Mouse (Mus musculus): Measurements from ENCODE around the gene Parp1. TPM values are rescaled to one million over a fixed set of nuclear protein-coding genes. Genes with fewer than 3 reads are reported as not detected.

The Parp1 gene
- polyA plus RNA-seq, 1 experiment from 2014 or later = 109 TPM

DNA sequence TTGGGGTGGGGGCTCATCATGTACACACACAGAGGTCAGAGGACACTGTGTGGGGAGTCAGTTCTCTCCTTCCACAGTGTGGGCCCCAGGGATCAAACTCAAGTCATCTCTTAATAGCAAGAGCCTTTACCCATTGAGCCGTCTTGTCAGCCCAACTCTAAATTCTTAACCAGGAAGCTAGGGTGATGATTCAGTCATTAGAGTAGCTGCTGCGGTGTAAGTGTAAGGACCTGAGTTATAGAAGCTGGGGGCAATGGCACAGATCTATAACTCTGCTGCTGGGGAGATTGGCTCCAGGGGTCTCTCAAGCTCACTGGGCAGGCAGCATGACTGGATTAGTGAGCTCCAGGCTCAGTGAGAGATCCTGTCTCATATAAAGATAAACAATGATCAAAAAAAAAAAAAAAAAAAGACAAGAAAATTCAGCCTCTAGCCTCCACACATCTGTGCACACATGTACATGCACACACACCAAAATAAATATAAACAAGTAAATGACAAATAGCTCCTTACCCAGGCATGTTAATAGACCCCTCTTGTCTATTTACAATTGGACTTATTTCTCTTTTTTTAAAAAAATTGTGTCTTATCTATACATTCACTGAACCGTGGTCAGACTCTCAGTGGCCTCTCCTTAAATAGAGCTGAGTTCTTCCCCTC, 25.9 kb upstream of the Parp1 start:
- WGBS = 69% methylated on average over 3 of the region's 3 CpGs
- Histone ChIP-seq H3K27me3 (replicated peaks) (no peaks in the 10 kb centered on the region), H3K36me3 (no peaks in the 10 kb centered on the region), H3K9ac (no peak overlapping the region), H3K4me1 (replicated peaks) (peaks cover 7% of the 10 kb centered on the region), H3K27ac (no peak overlapping the region), H3K9me3 (no peaks in the 10 kb centered on the region), H3K4me2 (replicated peaks) (no peak overlapping the region), H3K4me3 (replicated peaks) (no peak overlapping the region)
- ATAC-seq = no peak

DNA sequence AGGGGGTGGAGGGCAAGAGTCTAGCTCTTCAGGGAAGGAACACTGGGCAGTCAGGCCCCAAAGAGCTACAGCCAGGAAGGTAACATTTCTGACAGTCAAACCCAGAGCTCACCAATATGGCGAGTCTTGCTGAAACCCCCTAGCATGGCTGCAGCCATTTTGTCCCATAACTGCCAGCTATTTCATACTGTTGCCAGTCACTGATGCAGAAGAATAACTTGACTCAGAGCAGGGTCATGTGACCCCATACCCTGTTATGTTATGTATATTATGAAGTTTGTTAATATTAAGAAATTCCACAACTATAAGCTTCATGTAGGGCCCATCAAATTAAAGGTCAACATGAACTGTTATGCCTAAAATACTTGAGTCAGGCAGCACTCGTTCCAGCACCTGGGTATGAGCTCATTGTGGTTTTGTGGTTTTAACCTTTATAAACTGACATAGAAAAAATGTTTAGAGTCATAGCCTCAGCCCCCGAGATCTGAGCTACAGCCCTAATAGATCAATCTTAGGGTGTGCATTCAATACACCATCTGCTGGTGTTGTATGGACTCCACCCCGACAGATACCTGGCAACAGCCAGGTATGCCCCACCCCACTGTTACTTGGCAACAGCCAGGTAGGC, 22.7 kb upstream of the Parp1 start:
- peaks cover 13% of the 10 kb centered on the region for H3K4me1 ChIP-seq (replicated peaks)
- no peak for ATAC-seq
- no peak overlapping the region for H3K4me2 ChIP-seq (replicated peaks)
- H3K4me3 ChIP-seq (replicated peaks) = no peak overlapping the region
- H3K27ac ChIP-seq = no peak overlapping the region
- no peaks in the 10 kb centered on the region for H3K9me3 ChIP-seq
- H3K9ac ChIP-seq = no peak overlapping the region
- H3K27me3 ChIP-seq (replicated peaks) = 0 out of 2 replicates have a peak, but pooled peaks cover 3% of the 10 kb centered on the region
- 61% methylated on average over 4 of the region's 4 CpGs for WGBS
- H3K36me3 ChIP-seq = no peaks in the 10 kb centered on the region

DNA sequence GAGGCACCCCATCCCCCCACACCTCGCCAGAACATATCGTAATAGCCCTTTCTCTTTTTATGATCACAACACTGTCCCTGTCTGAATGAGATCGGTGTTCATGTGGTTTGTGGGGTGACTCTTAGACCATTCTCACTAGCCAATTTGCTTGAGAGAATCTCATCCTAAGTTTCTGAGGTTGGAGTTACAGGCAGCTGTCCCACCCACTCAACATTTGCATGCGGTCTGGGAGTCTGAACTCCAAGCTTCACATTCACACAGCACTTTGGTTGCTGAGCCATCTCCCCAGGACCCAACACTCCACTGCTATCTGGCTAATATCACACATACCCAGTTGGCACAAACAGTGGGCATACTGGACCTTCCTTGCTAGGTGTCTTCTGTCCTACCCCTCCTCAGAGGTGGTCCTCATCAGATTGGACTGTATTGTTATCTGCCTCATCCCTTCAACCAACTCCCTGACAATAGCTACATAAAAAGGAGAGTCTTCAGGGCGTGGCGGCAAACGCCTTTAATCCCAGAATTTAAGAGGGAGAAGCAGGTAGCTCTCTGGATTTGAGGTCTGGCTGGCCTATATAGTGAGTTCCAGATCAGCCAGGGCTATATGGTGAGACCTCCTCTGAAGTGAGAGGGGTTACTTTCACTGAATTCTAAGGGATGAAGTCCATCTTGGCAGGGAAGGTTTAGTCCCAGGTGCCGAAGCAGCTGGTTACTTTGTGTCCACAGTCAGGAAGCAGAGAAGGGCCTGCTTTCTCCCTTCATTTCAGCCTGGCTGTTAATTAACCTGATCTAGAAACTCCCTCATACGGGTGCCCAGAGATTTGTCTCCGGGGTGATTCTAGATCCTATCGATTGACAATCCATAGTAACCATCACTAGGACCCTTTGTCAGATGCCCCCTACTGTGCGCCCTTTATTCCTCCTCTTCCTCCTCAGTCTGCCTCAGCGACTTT, 21.6 kb upstream of the Parp1 start:
- peak; percentile 36; the same call in 1 of the 2 replicates for ATAC-seq
- H3K4me1 ChIP-seq (replicated peaks) = peaks cover 13% of the 10 kb centered on the region
- WGBS = 49% methylated on average over 13 of the region's 13 CpGs
- no peaks in the 10 kb centered on the region for H3K36me3 ChIP-seq
- H3K27me3 ChIP-seq (replicated peaks) = 0 out of 2 replicates have a peak, but pooled peaks cover 3% of the 10 kb centered on the region
- no peaks in the 10 kb centered on the region for H3K9me3 ChIP-seq
- peak overlapping the region; percentile 54 for H3K4me2 ChIP-seq (replicated peaks)
- no peak overlapping the region for H3K9ac ChIP-seq
- no peak overlapping the region for H3K27ac ChIP-seq
- 0 out of 2 replicates have a peak overlapping the region, but pooled peaks have one; percentile 3 for H3K4me3 ChIP-seq (replicated peaks)

DNA sequence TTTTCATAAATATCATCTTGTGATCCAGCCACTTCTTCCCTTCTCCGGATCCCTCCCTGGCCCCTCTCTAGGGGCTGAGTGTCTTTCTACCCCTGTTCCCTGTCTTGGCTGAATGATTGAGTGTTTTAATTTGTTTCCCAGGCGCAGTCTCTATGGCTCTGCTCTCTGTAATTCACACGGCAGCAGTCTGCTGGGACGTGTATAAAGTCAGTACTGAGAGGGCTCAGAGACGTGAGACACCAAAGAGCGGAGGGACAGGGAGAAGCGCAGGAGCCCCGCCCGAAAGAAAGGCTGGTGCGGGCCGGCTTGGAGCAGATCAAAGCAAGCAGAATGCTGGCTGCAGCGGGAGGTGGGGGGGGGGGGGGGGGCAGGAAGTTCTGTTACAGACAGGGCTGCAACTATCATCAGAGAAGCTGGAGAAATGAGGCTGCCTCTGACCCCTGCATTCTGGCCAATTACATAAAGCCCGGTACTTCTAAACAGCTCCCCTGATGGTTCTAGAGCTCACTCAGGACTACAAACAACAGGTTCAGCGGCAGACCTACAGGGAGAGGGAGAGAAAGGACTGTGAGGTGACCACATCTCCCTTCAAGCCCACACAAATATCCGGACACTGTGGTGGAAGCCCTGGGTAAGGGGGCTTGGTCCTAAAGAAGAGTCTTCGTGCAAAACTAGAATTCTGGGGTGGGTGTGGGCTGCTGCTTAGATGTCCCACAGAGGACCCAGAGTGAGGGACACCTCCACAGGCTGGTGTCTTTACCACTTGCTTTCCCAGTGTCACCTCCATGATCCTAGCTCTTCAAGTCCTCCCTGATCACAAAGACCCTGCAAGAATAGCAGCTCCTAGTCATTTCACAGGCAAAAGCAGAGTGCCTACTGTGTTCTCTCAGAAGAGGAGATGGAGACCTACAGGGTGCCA, 20.7 kb upstream of the Parp1 start:
- no peaks in the 10 kb centered on the region for H3K9me3 ChIP-seq
- WGBS = 4% methylated on average over 16 of the region's 16 CpGs
- no peak overlapping the region for H3K27ac ChIP-seq
- H3K4me2 ChIP-seq (replicated peaks) = peak overlapping the region; percentile 54
- ATAC-seq = peak; percentile 66
- 0 out of 2 replicates have a peak, but pooled peaks cover 3% of the 10 kb centered on the region for H3K27me3 ChIP-seq (replicated peaks)
- H3K9ac ChIP-seq = no peak overlapping the region
- H3K36me3 ChIP-seq = no peaks in the 10 kb centered on the region
- 0 out of 2 replicates have a peak overlapping the region, but pooled peaks have one; percentile 3 for H3K4me3 ChIP-seq (replicated peaks)
- peaks cover 13% of the 10 kb centered on the region for H3K4me1 ChIP-seq (replicated peaks)

DNA sequence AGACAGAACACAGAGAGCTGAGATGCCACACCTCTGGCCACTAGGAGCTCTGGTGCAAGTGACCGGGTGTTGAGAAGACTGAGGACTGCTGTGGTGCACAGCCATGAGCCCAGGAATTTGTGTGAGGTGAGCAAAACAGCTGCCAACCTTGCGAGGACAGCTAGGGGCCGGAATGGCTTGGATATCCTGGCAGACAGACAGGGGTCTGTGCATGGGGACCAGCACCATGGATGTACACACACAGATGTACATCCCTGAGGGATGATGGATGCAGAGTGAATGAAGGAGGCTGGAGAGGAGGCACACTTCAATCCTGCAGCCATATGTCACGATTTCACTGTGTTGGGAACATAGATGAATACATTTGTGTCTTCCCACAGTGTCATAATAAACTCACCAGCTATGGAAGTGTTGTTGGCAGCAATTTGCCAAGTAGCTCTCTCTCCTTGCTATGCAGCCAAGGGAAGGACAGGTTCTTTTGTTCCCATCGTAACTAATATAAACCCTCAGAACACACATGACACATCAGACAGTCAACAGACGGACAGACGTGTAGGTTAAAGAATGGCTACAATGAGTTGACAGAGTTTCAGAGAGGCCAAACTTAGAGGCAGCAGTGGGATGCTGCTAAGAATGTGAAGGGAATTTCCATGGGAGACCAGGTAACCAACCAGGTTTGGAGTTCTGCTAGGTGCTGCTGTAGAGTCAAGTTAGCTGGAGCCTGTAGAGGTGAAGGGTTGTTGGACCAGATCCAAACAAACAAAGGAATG, 19.0 kb upstream of the Parp1 start:
- WGBS = 77% methylated on average over 7 of the region's 7 CpGs
- no peak overlapping the region for H3K4me3 ChIP-seq (replicated peaks)

DNA sequence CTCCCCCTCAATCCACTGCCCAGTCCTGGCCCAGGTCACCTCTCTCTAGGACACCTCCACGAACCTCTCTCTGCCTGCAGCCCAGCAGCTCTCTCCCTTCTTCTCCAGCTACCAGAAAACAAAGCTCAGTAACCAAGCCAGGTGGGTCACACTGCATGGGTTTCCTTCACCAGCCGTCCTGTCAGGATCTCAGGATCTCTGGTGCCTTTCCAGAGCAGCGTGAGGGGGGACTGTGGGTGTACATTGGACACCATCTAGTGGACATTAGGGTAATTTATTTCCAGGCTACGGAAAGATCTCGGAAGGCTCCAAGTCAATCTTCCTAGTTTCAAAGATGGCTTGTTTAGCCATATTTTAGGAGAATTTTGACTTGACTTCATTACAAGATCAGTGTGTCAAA, 18.0 kb upstream of the Parp1 start:
- H3K9me3 ChIP-seq = no peaks in the 10 kb centered on the region
- no peak overlapping the region for H3K4me2 ChIP-seq (replicated peaks)
- H3K4me3 ChIP-seq (replicated peaks) = no peak overlapping the region
- no peaks in the 10 kb centered on the region for H3K36me3 ChIP-seq
- peaks cover 13% of the 10 kb centered on the region for H3K4me1 ChIP-seq (replicated peaks)
- 0 out of 2 replicates have a peak, but pooled peaks cover 3% of the 10 kb centered on the region for H3K27me3 ChIP-seq (replicated peaks)
- ATAC-seq = no peak
- H3K9ac ChIP-seq = no peak overlapping the region
- H3K27ac ChIP-seq = no peak overlapping the region
- 18% methylated on average over 5 of the region's 5 CpGs for WGBS

More for the DNA sequence above, 19.0 kb upstream of the Parp1 start:
- Histone ChIP-seq H3K4me1 (replicated peaks) (peaks cover 13% of the 10 kb centered on the region), H3K9ac (no peak overlapping the region), H3K27me3 (replicated peaks) (0 out of 2 replicates have a peak, but pooled peaks cover 3% of the 10 kb centered on the region), H3K9me3 (no peaks in the 10 kb centered on the region), H3K4me2 (replicated peaks) (no peak overlapping the region), H3K27ac (no peak overlapping the region), H3K36me3 (no peaks in the 10 kb centered on the region)
- no peak for ATAC-seq

DNA sequence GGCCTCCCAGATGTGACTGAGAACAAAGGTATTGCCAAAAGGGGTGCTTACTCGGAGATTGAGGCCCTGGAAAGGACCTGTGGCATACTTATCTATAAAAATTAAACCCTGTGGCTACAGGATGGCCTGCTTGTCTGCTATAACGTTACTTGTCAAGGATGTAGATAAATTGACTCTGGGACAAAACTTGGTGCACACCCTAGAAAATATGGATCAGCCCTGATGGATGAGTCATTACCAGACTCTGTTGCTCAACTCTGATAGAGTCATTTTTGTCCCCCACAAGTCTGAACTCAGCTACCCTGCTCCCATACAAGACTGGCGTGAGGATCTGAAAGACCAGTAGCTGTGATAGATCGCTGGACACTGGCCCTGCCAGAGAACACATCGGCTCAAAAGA, 11.8 kb upstream of the Parp1 start:
- WGBS = 82% methylated on average over 5 of the region's 5 CpGs

DNA sequence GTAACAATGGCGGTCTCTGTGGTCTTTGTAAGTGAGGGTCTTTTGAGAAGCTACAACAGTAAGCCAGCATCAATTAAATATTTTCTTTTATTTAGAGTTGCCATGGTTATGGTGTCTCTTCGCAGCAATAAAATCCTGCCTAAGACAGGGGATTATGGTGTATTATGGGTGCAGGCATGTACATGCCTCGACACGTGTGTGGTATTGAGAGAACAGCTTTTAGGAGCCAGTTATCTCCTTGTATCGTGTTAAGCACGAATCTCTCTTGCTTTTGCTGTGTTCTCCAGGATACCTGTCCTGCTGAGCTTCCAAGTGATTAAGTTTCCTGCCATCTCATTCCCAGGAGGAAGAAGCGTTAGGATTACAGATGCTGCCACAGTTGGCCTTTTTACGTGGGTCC, 9.3 kb upstream of the Parp1 start:
- Histone ChIP-seq H3K9me3 (no peaks in the 10 kb centered on the region), H3K27me3 (replicated peaks) (no peaks in the 10 kb centered on the region), H3K4me2 (replicated peaks) (no peak overlapping the region), H3K36me3 (no peaks in the 10 kb centered on the region), H3K4me3 (replicated peaks) (no peak overlapping the region), H3K9ac (no peak overlapping the region), H3K27ac (no peak overlapping the region), H3K4me1 (replicated peaks) (no peaks in the 10 kb centered on the region)
- WGBS = 69% methylated on average over 8 of the region's 8 CpGs
- ATAC-seq = no peak

More for the DNA sequence above, 11.8 kb upstream of the Parp1 start:
- Histone ChIP-seq H3K9me3 (no peaks in the 10 kb centered on the region), H3K36me3 (no peaks in the 10 kb centered on the region), H3K4me3 (replicated peaks) (no peak overlapping the region), H3K4me2 (replicated peaks) (no peak overlapping the region), H3K27me3 (replicated peaks) (no peaks in the 10 kb centered on the region), H3K4me1 (replicated peaks) (no peaks in the 10 kb centered on the region), H3K9ac (no peak overlapping the region), H3K27ac (no peak overlapping the region)
- no peak for ATAC-seq

DNA sequence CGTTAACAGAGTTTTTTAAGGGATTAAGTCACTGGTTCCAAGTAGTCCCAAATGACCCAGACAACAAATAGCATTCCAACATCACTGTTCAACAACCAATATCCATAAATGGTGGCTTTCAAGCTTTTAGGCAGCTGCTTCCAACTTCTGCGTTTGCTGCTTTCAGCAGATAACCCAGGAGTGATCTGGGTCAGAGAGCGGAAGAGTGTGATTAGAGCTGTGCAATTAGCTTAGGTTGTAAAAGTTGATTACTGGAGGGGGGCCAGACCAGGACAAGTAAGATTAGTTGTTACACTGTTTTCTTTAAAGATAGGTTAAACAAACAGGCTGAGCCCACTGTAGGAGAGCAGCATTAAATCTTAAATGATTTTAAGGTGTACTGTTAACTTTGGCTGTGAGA, 7.5 kb upstream of the Parp1 start:
- ATAC-seq = peak; percentile 62

DNA sequence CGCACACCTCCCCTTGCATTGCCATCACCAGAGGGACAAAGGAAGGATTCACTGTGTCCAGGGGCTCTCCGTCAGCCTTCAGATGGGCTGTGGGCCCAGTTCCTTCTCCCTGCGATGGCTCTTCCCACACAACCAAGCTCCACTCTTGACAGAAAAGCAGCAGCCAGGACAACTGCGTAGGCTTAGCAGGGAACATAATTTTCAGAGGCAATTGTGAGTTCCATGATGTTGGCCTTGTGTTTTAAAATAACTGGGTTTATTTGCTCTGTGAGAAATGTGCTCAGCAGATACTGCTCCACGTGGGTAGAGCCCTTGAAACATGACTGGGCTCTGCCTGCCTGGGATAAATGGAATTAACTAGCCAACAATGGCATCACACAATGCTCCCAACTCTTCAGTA, 3.8 kb upstream of the Parp1 start:
- Histone ChIP-seq H3K27me3 (replicated peaks) (no peaks in the 10 kb centered on the region), H3K4me3 (replicated peaks) (no peak overlapping the region), H3K9ac (no peak overlapping the region), H3K27ac (no peak overlapping the region), H3K9me3 (no peaks in the 10 kb centered on the region), H3K36me3 (no peaks in the 10 kb centered on the region), H3K4me1 (replicated peaks) (peaks cover 4% of the 10 kb centered on the region; the same call in 1 of the 2 replicates), H3K4me2 (replicated peaks) (no peak overlapping the region)
- ATAC-seq = no peak
- WGBS = 79% methylated on average over 5 of the region's 5 CpGs

More for the DNA sequence above, 7.5 kb upstream of the Parp1 start:
- H3K4me3 ChIP-seq (replicated peaks) = no peak overlapping the region
- H3K4me2 ChIP-seq (replicated peaks) = no peak overlapping the region
- WGBS = 17% methylated on average over 3 of the region's 3 CpGs
- no peaks in the 10 kb centered on the region for H3K9me3 ChIP-seq
- H3K27me3 ChIP-seq (replicated peaks) = no peaks in the 10 kb centered on the region
- H3K27ac ChIP-seq = no peak overlapping the region
- H3K9ac ChIP-seq = no peak overlapping the region
- no peaks in the 10 kb centered on the region for H3K36me3 ChIP-seq
- H3K4me1 ChIP-seq (replicated peaks) = no peaks in the 10 kb centered on the region

DNA sequence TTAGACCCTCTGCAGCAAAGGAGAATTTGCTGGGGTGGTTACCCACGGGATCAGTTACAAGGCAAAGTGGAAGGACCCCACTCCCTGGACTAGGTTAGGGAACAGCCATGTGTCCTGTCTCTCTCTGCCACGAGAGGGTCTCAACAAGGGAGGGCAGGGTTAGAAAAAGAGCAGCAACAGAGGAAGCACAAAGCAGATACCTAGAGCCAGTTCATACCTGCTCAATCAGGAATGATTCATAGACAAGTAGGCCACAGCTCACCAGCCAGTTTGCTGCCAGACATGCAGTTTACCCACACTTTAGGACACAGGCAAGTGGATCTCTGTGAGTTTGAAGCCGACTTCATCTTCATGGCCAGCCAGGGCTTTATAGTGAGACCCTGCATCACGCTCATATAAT, 963 bp upstream of the Parp1 start:
- H3K4me2 ChIP-seq (replicated peaks) = no peak overlapping the region
- H3K27ac ChIP-seq = no peak overlapping the region
- 79% methylated on average over 4 of the region's 4 CpGs for WGBS
- H3K4me3 ChIP-seq (replicated peaks) = no peak overlapping the region
- no peak for ATAC-seq
- H3K4me1 ChIP-seq (replicated peaks) = peaks cover 18% of the 10 kb centered on the region
- no peak overlapping the region for H3K9ac ChIP-seq
- no peaks in the 10 kb centered on the region for H3K9me3 ChIP-seq
- no peaks in the 10 kb centered on the region for H3K27me3 ChIP-seq (replicated peaks)
- no peaks in the 10 kb centered on the region for H3K36me3 ChIP-seq
